Mouse (Mus musculus): ENCODE data around the gene Slc38a5. TPM values are rescaled to one million over a fixed set of nuclear protein-coding genes. Genes with fewer than 3 reads are reported as not detected.
"Not testable (repeated sequence)": the region's sequence is repeated elsewhere in the genome, so short reads cannot be mapped to it uniquely, and the experiment has no call there.

The Slc38a5 gene
- polyA plus RNA-seq, 1 experiment from 2014 or later, result 41.2 TPM

GRCm38 (mm10) chrX:8252334-8253285 lies 18.3 kb upstream of the Slc38a5 start, which contains the start of gene Ftsj1:
Gene Ftsj1 (minus strand): TSS chrX:8252406.
- H3K4me1 ChIP-seq, result peaks cover 8% of the 10 kb centered on the region
- peak within 1 kb of the TSS; percentile 53 for H3K4me3 ChIP-seq (replicated peaks)
- WGBS, result 19% methylated on average over 45 of the region's 45 CpGs
- H3K4me2 ChIP-seq, result peak within 1 kb of the TSS; percentile 60
- peak within 1 kb of the TSS; percentile 62 for H3K9ac ChIP-seq (replicated peaks)
- H3K9me3 ChIP-seq (replicated peaks), result no peaks in the 10 kb centered on the region
- H3K36me3 ChIP-seq, result no peaks in the 10 kb centered on the region
- ATAC-seq (ENCODE audit: low FRiP score), result peak; percentile 95
- H3K27me3 ChIP-seq (replicated peaks), result no peaks in the 10 kb centered on the region
- peak within 1 kb of the TSS; percentile 85 for H3K27ac ChIP-seq (replicated peaks)

GRCm38 (mm10) chrX:8253711-8254110 lies 17.2 kb upstream of the Slc38a5 start:
- H3K9ac ChIP-seq (replicated peaks), result no peak overlapping the region
- H3K27me3 ChIP-seq (replicated peaks), result no peaks in the 10 kb centered on the region
- 76% methylated on average over 2 of the region's 2 CpGs for WGBS
- ATAC-seq (ENCODE audit: low FRiP score), result no peak
- H3K4me1 ChIP-seq, result peaks cover 8% of the 10 kb centered on the region
- no peak overlapping the region for H3K4me2 ChIP-seq
- no peak overlapping the region for H3K4me3 ChIP-seq (replicated peaks)
- no peak overlapping the region for H3K27ac ChIP-seq (replicated peaks)
- no peaks in the 10 kb centered on the region for H3K36me3 ChIP-seq
- H3K9me3 ChIP-seq (replicated peaks), result no peaks in the 10 kb centered on the region

- Histone ChIP-seq H3K36me3 (no peaks in the 10 kb centered on the region), H3K27me3 (replicated peaks) (no peaks in the 10 kb centered on the region), H3K4me3 (replicated peaks) (no peak overlapping the region), H3K4me2 (no peak overlapping the region), H3K27ac (replicated peaks) (no peak overlapping the region), H3K9me3 (replicated peaks) (no peaks in the 10 kb centered on the region), H3K4me1 (peaks cover 8% of the 10 kb centered on the region), H3K9ac (replicated peaks) (no peak overlapping the region)
- 25% methylated on average over 3 of the region's 6 CpGs for WGBS
- ATAC-seq (ENCODE audit: low FRiP score), result no peak
These were observed 15.1 kb upstream of the Slc38a5 start for GRCm38 (mm10) chrX:8255807-8256206.

- no peak overlapping the region for H3K9ac ChIP-seq (replicated peaks)
- no peaks in the 10 kb centered on the region for H3K4me1 ChIP-seq
- H3K9me3 ChIP-seq (replicated peaks), result no peaks in the 10 kb centered on the region
- no peaks in the 10 kb centered on the region for H3K36me3 ChIP-seq
- H3K4me2 ChIP-seq, result no peak overlapping the region
- WGBS, result 83% methylated on average over 12 of the region's 12 CpGs
- H3K27me3 ChIP-seq (replicated peaks), result no peaks in the 10 kb centered on the region
- ATAC-seq (ENCODE audit: low FRiP score), result no peak
- H3K27ac ChIP-seq (replicated peaks), result no peak overlapping the region
- no peak overlapping the region for H3K4me3 ChIP-seq (replicated peaks)
These were observed 11.5 kb upstream of the Slc38a5 start for GRCm38 (mm10) chrX:8259478-8259877.

GRCm38 (mm10) chrX:8263156-8263804 lies 7.7 kb upstream of the Slc38a5 start:
- no peaks in the 10 kb centered on the region for H3K36me3 ChIP-seq
- H3K27ac ChIP-seq (replicated peaks), result no peak overlapping the region
- H3K4me1 ChIP-seq, result no peaks in the 10 kb centered on the region
- no peaks in the 10 kb centered on the region for H3K27me3 ChIP-seq (replicated peaks)
- no peaks in the 10 kb centered on the region for H3K9me3 ChIP-seq (replicated peaks)
- no peak overlapping the region for H3K4me3 ChIP-seq (replicated peaks)
- no peak for ATAC-seq (ENCODE audit: low FRiP score)
- no peak overlapping the region for H3K9ac ChIP-seq (replicated peaks)
- WGBS, result 77% methylated on average over 5 of the region's 5 CpGs
- H3K4me2 ChIP-seq, result no peak overlapping the region

- no peak overlapping the region for H3K27ac ChIP-seq (replicated peaks)
- 84% methylated on average over 3 of the region's 3 CpGs for WGBS
These were observed 6.7 kb upstream of the Slc38a5 start for GRCm38 (mm10) chrX:8264222-8264621.

GRCm38 (mm10) chrX:8272000-8272399 lies 1.1 kb downstream of the Slc38a5 start:
- H3K36me3 ChIP-seq, result no peaks in the 10 kb centered on the region
- 42% methylated on average over 10 of the region's 10 CpGs for WGBS
- H3K4me1 ChIP-seq, result no peaks in the 10 kb centered on the region
- H3K9ac ChIP-seq (replicated peaks), result no peak overlapping the region
- peak overlapping the region; percentile 19; the same call in 1 of the 2 replicates for H3K4me2 ChIP-seq
- no peak overlapping the region for H3K27ac ChIP-seq (replicated peaks)
- H3K4me3 ChIP-seq (replicated peaks), result 0 out of 2 replicates have a peak overlapping the region, but pooled peaks have one; percentile 2
- no peaks in the 10 kb centered on the region for H3K27me3 ChIP-seq (replicated peaks)
- no peak for ATAC-seq (ENCODE audit: low FRiP score)
- no peaks in the 10 kb centered on the region for H3K9me3 ChIP-seq (replicated peaks)

More at GRCm38 (mm10) chrX:8264222-8264621, 6.7 kb upstream of the Slc38a5 start:
- no peaks in the 10 kb centered on the region for H3K4me1 ChIP-seq
- no peak overlapping the region for H3K4me2 ChIP-seq
- no peaks in the 10 kb centered on the region for H3K9me3 ChIP-seq (replicated peaks)
- H3K4me3 ChIP-seq (replicated peaks), result no peak overlapping the region
- ATAC-seq (ENCODE audit: low FRiP score), result no peak
- no peaks in the 10 kb centered on the region for H3K27me3 ChIP-seq (replicated peaks)
- H3K36me3 ChIP-seq, result no peaks in the 10 kb centered on the region
- no peak overlapping the region for H3K9ac ChIP-seq (replicated peaks)

- Histone ChIP-seq H3K36me3 (no peaks in the 10 kb centered on the region), H3K27ac (replicated peaks) (no peak overlapping the region), H3K4me1 (no peaks in the 10 kb centered on the region), H3K4me2 (no peak overlapping the region), H3K9ac (replicated peaks) (no peak overlapping the region), H3K27me3 (replicated peaks) (no peaks in the 10 kb centered on the region), H3K4me3 (replicated peaks) (no peak overlapping the region), H3K9me3 (replicated peaks) (no peaks in the 10 kb centered on the region; the same call in 1 of the 2 replicates)
- ATAC-seq (ENCODE audit: low FRiP score), result no peak
- 93% methylated on average over 5 of the region's 5 CpGs for WGBS
These were observed 3.1 kb downstream of the Slc38a5 start for GRCm38 (mm10) chrX:8274056-8274455.

GRCm38 (mm10) chrX:8288621-8289020 lies 17.7 kb downstream of the Slc38a5 start:
- no peak overlapping the region for H3K4me3 ChIP-seq (replicated peaks)
- no peaks in the 10 kb centered on the region for H3K36me3 ChIP-seq
- no peak for ATAC-seq (ENCODE audit: low FRiP score)
- no peaks in the 10 kb centered on the region for H3K9me3 ChIP-seq (replicated peaks)
- no peak overlapping the region for H3K27ac ChIP-seq (replicated peaks)
- no peak overlapping the region for H3K4me2 ChIP-seq
- WGBS, result 78% methylated on average over 5 of the region's 5 CpGs
- no peaks in the 10 kb centered on the region for H3K27me3 ChIP-seq (replicated peaks)
- H3K4me1 ChIP-seq, result no peaks in the 10 kb centered on the region
- H3K9ac ChIP-seq (replicated peaks), result no peak overlapping the region

GRCm38 (mm10) chrX:8309302-8309701 lies 38.4 kb downstream of the Slc38a5 start:
- Histone ChIP-seq H3K27me3 (replicated peaks) (no peaks in the 10 kb centered on the region), H3K27ac (replicated peaks) (no peak overlapping the region), H3K9me3 (replicated peaks) (no peaks in the 10 kb centered on the region), H3K4me1 (no peaks in the 10 kb centered on the region), H3K9ac (replicated peaks) (no peak overlapping the region), H3K4me3 (replicated peaks) (no peak overlapping the region), H3K4me2 (no peak overlapping the region), H3K36me3 (no peaks in the 10 kb centered on the region)
- no peak for ATAC-seq (ENCODE audit: low FRiP score)
- 93% methylated on average over 1 of the region's 1 CpGs for WGBS

- H3K27ac ChIP-seq (replicated peaks); H3K36me3 ChIP-seq; H3K9me3 ChIP-seq (replicated peaks); H3K4me3 ChIP-seq (replicated peaks); H3K9ac ChIP-seq (replicated peaks); H3K27me3 ChIP-seq (replicated peaks); H3K4me1 ChIP-seq; ATAC-seq (ENCODE audit: low FRiP score); H3K4me2 ChIP-seq: not testable (repeated sequence)
- WGBS, result 10% methylated on average over 7 of the region's 7 CpGs
These were observed 44.0 kb downstream of the Slc38a5 start for GRCm38 (mm10) chrX:8314905-8315304.

GRCm38 (mm10) chrX:8327124-8327523 lies 56.2 kb downstream of the Slc38a5 start, which contains the start of gene Ssxb10:
Gene Ssxb10 (plus strand): TSS chrX:8327424.
- Histone ChIP-seq H3K4me3 (replicated peaks) (no peak within 1 kb of the TSS), H3K36me3 (no peaks in the 10 kb centered on the region), H3K9me3 (replicated peaks) (no peaks in the 10 kb centered on the region; the same call in 1 of the 2 replicates), H3K9ac (replicated peaks) (no peak within 1 kb of the TSS), H3K27ac (replicated peaks) (no peak within 1 kb of the TSS), H3K4me1 (no peaks in the 10 kb centered on the region), H3K4me2 (no peak within 1 kb of the TSS), H3K27me3 (replicated peaks) (no peaks in the 10 kb centered on the region)
- 70% methylated on average over 2 of the region's 2 CpGs for WGBS
- no peak for ATAC-seq (ENCODE audit: low FRiP score)

All from neural tube, embryonic 15.5 days (tissue).